Mouse (Mus musculus): ENCODE results near the gene Dars. TPM values are rescaled to one million over a fixed set of nuclear protein-coding genes. Genes with fewer than 3 reads are reported as not detected.

Gene Dars
- polyA plus RNA-seq (2016; fragmentation: Nextera tagmentation; extraction: Ambion mirVana), result 164 and 165 TPM in 2 replicates

GRCm38 (mm10) chr1:128416584-128417532 lies at the start of gene Dars:
Dars (minus strand) TSS chr1:128417368.
- Histone ChIP-seq H3K4me3 (replicated peaks) (peak within 1 kb of the TSS; percentile 87), H3K9ac (peak within 1 kb of the TSS; percentile 84), H3K9me3 (no peaks in the 10 kb centered on the region), H3K4me2 (peak within 1 kb of the TSS; percentile 61), H3K27ac (peak within 1 kb of the TSS; percentile 89), H3K36me3 (replicated peaks) (peaks cover 10% of the 10 kb centered on the region), H3K4me1 (0 out of 2 replicates have a peak, but pooled peaks cover 2% of the 10 kb centered on the region), H3K27me3 (no peaks in the 10 kb centered on the region)
- ATAC-seq (ENCODE audit: low FRiP score), result peak; percentile 91
- under 1% methylated on average over 68 of the region's 68 CpGs for WGBS

- H3K36me3 ChIP-seq (replicated peaks), result no peaks in the 10 kb centered on the region
- no peak overlapping the region for H3K4me3 ChIP-seq (replicated peaks)
- 43% methylated on average over 1 of the region's 1 CpGs for WGBS
- H3K27me3 ChIP-seq, result peaks cover 9% of the 10 kb centered on the region; the same call in 1 of the 2 replicates
- no peak for ATAC-seq (ENCODE audit: low FRiP score)
- no peaks in the 10 kb centered on the region for H3K9me3 ChIP-seq
- no peak overlapping the region for H3K9ac ChIP-seq
- peaks cover 6% of the 10 kb centered on the region for H3K4me1 ChIP-seq
- H3K27ac ChIP-seq, result no peak overlapping the region
- no peak overlapping the region for H3K4me2 ChIP-seq
These were observed 49.7 kb upstream of the Dars start for GRCm38 (mm10) chr1:128466828-128467227.

GRCm38 (mm10) chr1:128463478-128463877 lies 46.3 kb upstream of the Dars start:
- H3K4me1 ChIP-seq, result no peaks in the 10 kb centered on the region

GRCm38 (mm10) chr1:128462389-128462788 lies 45.2 kb upstream of the Dars start:
- Histone ChIP-seq H3K27me3 (peaks cover 4% of the 10 kb centered on the region; the same call in 1 of the 2 replicates), H3K9ac (no peak overlapping the region), H3K36me3 (replicated peaks) (no peaks in the 10 kb centered on the region), H3K4me3 (replicated peaks) (no peak overlapping the region), H3K4me1 (0 out of 2 replicates have a peak, but pooled peaks cover under 1% of the 10 kb centered on the region), H3K27ac (no peak overlapping the region), H3K9me3 (no peaks in the 10 kb centered on the region), H3K4me2 (no peak overlapping the region)
- no peak for ATAC-seq (ENCODE audit: low FRiP score)
- 70% methylated on average over 3 of the region's 3 CpGs for WGBS

More at GRCm38 (mm10) chr1:128463478-128463877, 46.3 kb upstream of the Dars start:
- ATAC-seq (ENCODE audit: low FRiP score), result no peak
- 93% methylated on average over 5 of the region's 5 CpGs for WGBS
- Histone ChIP-seq H3K27ac (no peak overlapping the region), H3K27me3 (peaks cover 4% of the 10 kb centered on the region; the same call in 1 of the 2 replicates), H3K9ac (no peak overlapping the region), H3K4me3 (replicated peaks) (no peak overlapping the region), H3K36me3 (replicated peaks) (no peaks in the 10 kb centered on the region), H3K4me2 (no peak overlapping the region), H3K9me3 (no peaks in the 10 kb centered on the region)

GRCm38 (mm10) chr1:128460780-128461179 lies 43.6 kb upstream of the Dars start:
- WGBS, result 85% methylated on average over 6 of the region's 6 CpGs
- no peaks in the 10 kb centered on the region for H3K36me3 ChIP-seq (replicated peaks)

GRCm38 (mm10) chr1:128459439-128459838 lies 42.3 kb upstream of the Dars start:
- Histone ChIP-seq H3K36me3 (replicated peaks) (no peaks in the 10 kb centered on the region), H3K4me1 (0 out of 2 replicates have a peak, but pooled peaks cover 4% of the 10 kb centered on the region), H3K9ac (no peak overlapping the region), H3K9me3 (no peaks in the 10 kb centered on the region), H3K27me3 (peaks cover 4% of the 10 kb centered on the region; the same call in 1 of the 2 replicates), H3K27ac (no peak overlapping the region), H3K4me2 (no peak overlapping the region), H3K4me3 (replicated peaks) (no peak overlapping the region)
- 47% methylated on average over 1 of the region's 1 CpGs for WGBS
- ATAC-seq (ENCODE audit: low FRiP score), result no peak

More at GRCm38 (mm10) chr1:128460780-128461179, 43.6 kb upstream of the Dars start:
- no peak for ATAC-seq (ENCODE audit: low FRiP score)
- Histone ChIP-seq H3K27me3 (peaks cover 4% of the 10 kb centered on the region; the same call in 1 of the 2 replicates), H3K4me1 (0 out of 2 replicates have a peak, but pooled peaks cover 4% of the 10 kb centered on the region), H3K9ac (no peak overlapping the region), H3K27ac (no peak overlapping the region), H3K4me3 (replicated peaks) (no peak overlapping the region), H3K4me2 (no peak overlapping the region), H3K9me3 (no peaks in the 10 kb centered on the region)

GRCm38 (mm10) chr1:128459011-128459410 lies 41.8 kb upstream of the Dars start:
- no peak overlapping the region for H3K4me2 ChIP-seq
- peaks cover 3% of the 10 kb centered on the region; the same call in 1 of the 2 replicates for H3K27me3 ChIP-seq
- H3K36me3 ChIP-seq (replicated peaks), result no peaks in the 10 kb centered on the region
- no peak overlapping the region for H3K27ac ChIP-seq
- H3K4me1 ChIP-seq, result 0 out of 2 replicates have a peak, but pooled peaks cover 4% of the 10 kb centered on the region
- WGBS, result 71% methylated on average over 3 of the region's 3 CpGs
- H3K9me3 ChIP-seq, result no peaks in the 10 kb centered on the region
- H3K9ac ChIP-seq, result no peak overlapping the region
- H3K4me3 ChIP-seq (replicated peaks), result no peak overlapping the region
- no peak for ATAC-seq (ENCODE audit: low FRiP score)

GRCm38 (mm10) chr1:128456844-128457445 lies 39.8 kb upstream of the Dars start:
- Histone ChIP-seq H3K9ac (no peak overlapping the region), H3K27ac (no peak overlapping the region), H3K27me3 (no peaks in the 10 kb centered on the region; the same call in 1 of the 2 replicates), H3K4me1 (0 out of 2 replicates have a peak, but pooled peaks cover 4% of the 10 kb centered on the region), H3K4me2 (peak overlapping the region; percentile 8), H3K4me3 (replicated peaks) (no peak overlapping the region), H3K36me3 (replicated peaks) (no peaks in the 10 kb centered on the region), H3K9me3 (no peaks in the 10 kb centered on the region)
- 50% methylated on average over 18 of the region's 18 CpGs for WGBS
- 0 out of 2 replicates have a peak, but pooled peaks have one; percentile 51 for ATAC-seq (ENCODE audit: low FRiP score)

- Histone ChIP-seq H3K27me3 (no peaks in the 10 kb centered on the region), H3K4me1 (0 out of 2 replicates have a peak, but pooled peaks cover 4% of the 10 kb centered on the region), H3K4me2 (no peak overlapping the region), H3K9me3 (no peaks in the 10 kb centered on the region), H3K4me3 (replicated peaks) (no peak overlapping the region), H3K36me3 (replicated peaks) (no peaks in the 10 kb centered on the region), H3K9ac (no peak overlapping the region), H3K27ac (no peak overlapping the region)
- WGBS, result 92% methylated on average over 10 of the region's 10 CpGs
- no peak for ATAC-seq (ENCODE audit: low FRiP score)
These were observed 39.1 kb upstream of the Dars start for GRCm38 (mm10) chr1:128456271-128456670.

- 0 out of 2 replicates have a peak, but pooled peaks cover 2% of the 10 kb centered on the region for H3K4me1 ChIP-seq
- no peaks in the 10 kb centered on the region for H3K36me3 ChIP-seq (replicated peaks)
- H3K9ac ChIP-seq, result no peak overlapping the region
- no peak overlapping the region for H3K4me3 ChIP-seq (replicated peaks)
- H3K4me2 ChIP-seq, result no peak overlapping the region
- H3K9me3 ChIP-seq, result no peaks in the 10 kb centered on the region
- H3K27me3 ChIP-seq, result peaks cover 3% of the 10 kb centered on the region; the same call in 1 of the 2 replicates
- H3K27ac ChIP-seq, result no peak overlapping the region
- ATAC-seq (ENCODE audit: low FRiP score), result no peak
- WGBS, result 88% methylated on average over 3 of the region's 3 CpGs
These were observed 35.0 kb upstream of the Dars start for GRCm38 (mm10) chr1:128452210-128452609.

GRCm38 (mm10) chr1:128451183-128451582 lies 34.0 kb upstream of the Dars start:
- Histone ChIP-seq H3K4me2 (no peak overlapping the region), H3K9ac (no peak overlapping the region), H3K36me3 (replicated peaks) (no peaks in the 10 kb centered on the region), H3K4me1 (no peaks in the 10 kb centered on the region), H3K9me3 (no peaks in the 10 kb centered on the region), H3K4me3 (replicated peaks) (no peak overlapping the region), H3K27ac (no peak overlapping the region), H3K27me3 (peaks cover 6% of the 10 kb centered on the region; the same call in 1 of the 2 replicates)
- 83% methylated on average over 4 of the region's 4 CpGs for WGBS
- ATAC-seq (ENCODE audit: low FRiP score), result no peak

Data from forebrain, embryonic 12.5 days (tissue).